Mouse (Mus musculus): Measurements from ENCODE around the gene Fam198a. TPM values are rescaled to one million over a fixed set of nuclear protein-coding genes. Genes with fewer than 3 reads are reported as not detected.

Fam198a gene
- 2.9 and 3.1 TPM in 2 replicates for polyA plus RNA-seq (2015; fragmentation: Nextera tagmentation; extraction: Ambion mirVana)

GRCm38 (mm10) chr9:121950418-121951113 lies at the start of gene Fam198a:
TSS of gene Fam198a (plus strand) at chr9:121950988.
- H3K9me3 ChIP-seq (ENCODE audit: control insufficient read depth, low read length): no peaks in the 10 kb centered on the region
- H3K4me3 ChIP-seq (ENCODE audit: low read length): peak within 1 kb of the TSS; percentile 28
- H3K27me3 ChIP-seq (replicated peaks; ENCODE audit: control insufficient read depth, insufficient read depth, low read length): no peaks in the 10 kb centered on the region
- ATAC-seq: peak; percentile 93
- WGBS: 4% methylated on average over 13 of the region's 14 CpGs
- no peaks in the 10 kb centered on the region for H3K36me3 ChIP-seq (ENCODE audit: control insufficient read depth, insufficient read depth, low read length)
- peaks cover 8% of the 10 kb centered on the region for H3K4me1 ChIP-seq (ENCODE audit: control insufficient read depth, insufficient read depth, low read depth, low read length)
- H3K9ac ChIP-seq (ENCODE audit: low read depth, low read length): peak within 1 kb of the TSS; percentile 55
- peak within 1 kb of the TSS; percentile 67; the same call in 1 of the 2 replicates for H3K27ac ChIP-seq (ENCODE audit: low read depth, low read length)
- peak within 1 kb of the TSS; percentile 48 for H3K4me2 ChIP-seq (ENCODE audit: low read length)

GRCm38 (mm10) chr9:121901710-121902700 lies 48.8 kb upstream of the Fam198a start:
- WGBS: 77% methylated on average over 5 of the region's 5 CpGs
- H3K9me3 ChIP-seq (ENCODE audit: control insufficient read depth, low read length): no peaks in the 10 kb centered on the region

DNA sequence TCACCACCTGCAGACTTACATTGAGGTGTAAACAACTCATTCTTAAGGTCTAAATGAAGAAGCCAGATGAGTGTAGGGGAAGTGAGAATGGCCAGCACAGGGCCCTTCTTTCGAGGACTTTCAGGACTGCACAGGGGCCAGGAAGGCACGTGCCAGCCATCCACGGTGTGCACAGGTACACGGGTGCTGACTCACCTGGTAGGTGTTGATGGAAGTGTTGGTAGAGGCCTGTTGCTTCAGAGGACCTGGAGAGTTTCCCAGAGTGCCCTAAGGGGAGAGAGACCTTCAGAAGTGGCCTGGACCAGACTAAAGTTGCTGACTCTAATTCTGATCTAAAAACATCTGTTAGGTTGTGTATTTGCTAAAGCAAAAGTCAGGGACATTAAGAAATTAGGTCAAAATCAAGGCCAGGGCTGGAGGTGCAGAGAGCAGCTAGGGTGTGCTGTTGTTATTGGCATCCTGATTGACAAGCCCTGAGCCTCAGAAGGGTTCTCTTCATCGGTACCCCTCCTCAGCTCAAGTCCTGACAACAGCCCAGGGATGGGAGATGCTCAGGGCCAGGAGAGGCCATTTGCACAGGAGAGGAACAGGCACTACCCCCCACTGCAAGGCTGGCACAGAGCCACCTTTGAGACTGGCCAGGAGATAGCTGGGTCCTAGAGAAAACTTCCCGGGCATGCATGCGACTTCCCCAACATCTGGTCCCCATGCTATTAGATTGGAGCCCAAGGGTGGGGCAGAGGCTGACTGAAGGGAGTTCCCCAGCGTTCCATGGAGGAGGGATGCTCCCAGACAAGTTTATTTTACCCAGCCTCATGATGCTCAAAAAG lies 47.1 kb upstream of the Fam198a start:
- WGBS: 73% methylated on average over 8 of the region's 8 CpGs
- H3K4me3 ChIP-seq (ENCODE audit: low read length): no peak overlapping the region
- no peak for ATAC-seq
- H3K4me2 ChIP-seq (ENCODE audit: low read length): no peak overlapping the region
- H3K9ac ChIP-seq (ENCODE audit: low read depth, low read length): no peak overlapping the region
- H3K9me3 ChIP-seq (ENCODE audit: control insufficient read depth, low read length): no peaks in the 10 kb centered on the region
- no peaks in the 10 kb centered on the region for H3K4me1 ChIP-seq (ENCODE audit: control insufficient read depth, insufficient read depth, low read depth, low read length)
- no peak overlapping the region for H3K27ac ChIP-seq (ENCODE audit: low read depth, low read length)
- H3K27me3 ChIP-seq (replicated peaks; ENCODE audit: control insufficient read depth, insufficient read depth, low read length): no peaks in the 10 kb centered on the region
- no peaks in the 10 kb centered on the region for H3K36me3 ChIP-seq (ENCODE audit: control insufficient read depth, insufficient read depth, low read length)

More at GRCm38 (mm10) chr9:121901710-121902700, 48.8 kb upstream of the Fam198a start:
- no peaks in the 10 kb centered on the region for H3K4me1 ChIP-seq (ENCODE audit: control insufficient read depth, insufficient read depth, low read depth, low read length)
- no peak overlapping the region for H3K27ac ChIP-seq (ENCODE audit: low read depth, low read length)
- no peak for ATAC-seq
- no peaks in the 10 kb centered on the region for H3K36me3 ChIP-seq (ENCODE audit: control insufficient read depth, insufficient read depth, low read length)
- H3K4me2 ChIP-seq (ENCODE audit: low read length): no peak overlapping the region
- no peaks in the 10 kb centered on the region for H3K27me3 ChIP-seq (replicated peaks; ENCODE audit: control insufficient read depth, insufficient read depth, low read length)
- no peak overlapping the region for H3K9ac ChIP-seq (ENCODE audit: low read depth, low read length)
- H3K4me3 ChIP-seq (ENCODE audit: low read length): no peak overlapping the region

GRCm38 (mm10) chr9:121904319-121904718 lies 46.5 kb upstream of the Fam198a start:
- H3K27me3 ChIP-seq (replicated peaks; ENCODE audit: control insufficient read depth, insufficient read depth, low read length): no peaks in the 10 kb centered on the region
- no peak overlapping the region for H3K4me3 ChIP-seq (ENCODE audit: low read length)
- H3K4me2 ChIP-seq (ENCODE audit: low read length): no peak overlapping the region
- WGBS: 81% methylated on average over 4 of the region's 4 CpGs
- H3K36me3 ChIP-seq (ENCODE audit: control insufficient read depth, insufficient read depth, low read length): no peaks in the 10 kb centered on the region
- no peak for ATAC-seq
- H3K27ac ChIP-seq (ENCODE audit: low read depth, low read length): no peak overlapping the region
- no peak overlapping the region for H3K9ac ChIP-seq (ENCODE audit: low read depth, low read length)
- H3K4me1 ChIP-seq (ENCODE audit: control insufficient read depth, insufficient read depth, low read depth, low read length): no peaks in the 10 kb centered on the region
- H3K9me3 ChIP-seq (ENCODE audit: control insufficient read depth, low read length): no peaks in the 10 kb centered on the region

DNA sequence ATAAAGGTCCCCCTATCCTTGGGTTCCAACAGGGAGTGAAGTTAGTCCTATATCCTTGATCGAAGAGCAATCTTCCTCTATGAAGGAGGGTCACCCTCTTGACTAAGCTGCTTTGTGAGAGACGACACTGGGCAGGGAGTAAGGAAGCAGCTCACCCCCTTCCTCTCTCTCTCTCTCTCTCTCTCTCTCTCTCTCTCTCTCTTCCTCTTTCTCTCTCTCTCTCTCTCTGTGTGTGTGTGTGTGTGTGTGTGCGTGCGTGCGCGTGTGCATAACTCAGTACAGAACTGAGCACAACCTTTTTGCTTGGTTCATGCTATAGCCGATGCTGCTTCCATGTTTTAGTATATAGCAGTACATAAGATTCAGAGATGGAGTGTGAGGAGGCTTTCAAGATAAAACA lies 45.8 kb upstream of the Fam198a start:
- Histone ChIP-seq H3K4me2 (ENCODE audit: low read length) (no peak overlapping the region), H3K9ac (ENCODE audit: low read depth, low read length) (no peak overlapping the region), H3K4me1 (ENCODE audit: control insufficient read depth, insufficient read depth, low read depth, low read length) (no peaks in the 10 kb centered on the region), H3K9me3 (ENCODE audit: control insufficient read depth, low read length) (no peaks in the 10 kb centered on the region), H3K36me3 (ENCODE audit: control insufficient read depth, insufficient read depth, low read length) (no peaks in the 10 kb centered on the region), H3K4me3 (ENCODE audit: low read length) (no peak overlapping the region), H3K27ac (ENCODE audit: low read depth, low read length) (no peak overlapping the region), H3K27me3 (replicated peaks; ENCODE audit: control insufficient read depth, insufficient read depth, low read length) (no peaks in the 10 kb centered on the region)
- no peak for ATAC-seq
- 96% methylated on average over 7 of the region's 7 CpGs for WGBS

- Histone ChIP-seq H3K9me3 (ENCODE audit: control insufficient read depth, low read length) (no peaks in the 10 kb centered on the region), H3K4me3 (ENCODE audit: low read length) (no peak overlapping the region), H3K4me2 (ENCODE audit: low read length) (no peak overlapping the region), H3K27me3 (replicated peaks; ENCODE audit: control insufficient read depth, insufficient read depth, low read length) (no peaks in the 10 kb centered on the region), H3K9ac (ENCODE audit: low read depth, low read length) (no peak overlapping the region), H3K27ac (ENCODE audit: low read depth, low read length) (no peak overlapping the region), H3K36me3 (ENCODE audit: control insufficient read depth, insufficient read depth, low read length) (no peaks in the 10 kb centered on the region), H3K4me1 (ENCODE audit: control insufficient read depth, insufficient read depth, low read depth, low read length) (no peaks in the 10 kb centered on the region)
- no peak for ATAC-seq
- WGBS: 84% methylated on average over 4 of the region's 4 CpGs
Measured at GRCm38 (mm10) chr9:121905556-121906185, 45.1 kb upstream of the Fam198a start.

- Histone ChIP-seq H3K27me3 (replicated peaks; ENCODE audit: control insufficient read depth, insufficient read depth, low read length) (no peaks in the 10 kb centered on the region), H3K9ac (ENCODE audit: low read depth, low read length) (no peak overlapping the region), H3K4me2 (ENCODE audit: low read length) (no peak overlapping the region), H3K9me3 (ENCODE audit: control insufficient read depth, low read length) (no peaks in the 10 kb centered on the region), H3K4me1 (ENCODE audit: control insufficient read depth, insufficient read depth, low read depth, low read length) (no peaks in the 10 kb centered on the region), H3K4me3 (ENCODE audit: low read length) (no peak overlapping the region), H3K36me3 (ENCODE audit: control insufficient read depth, insufficient read depth, low read length) (no peaks in the 10 kb centered on the region), H3K27ac (ENCODE audit: low read depth, low read length) (no peak overlapping the region)
- ATAC-seq: no peak
- WGBS: 87% methylated on average over 5 of the region's 5 CpGs
Measured at GRCm38 (mm10) chr9:121906456-121906855, 44.3 kb upstream of the Fam198a start.

- Histone ChIP-seq H3K4me3 (ENCODE audit: low read length) (no peak overlapping the region), H3K9ac (ENCODE audit: low read depth, low read length) (no peak overlapping the region), H3K4me1 (ENCODE audit: control insufficient read depth, insufficient read depth, low read depth, low read length) (no peaks in the 10 kb centered on the region), H3K27me3 (replicated peaks; ENCODE audit: control insufficient read depth, insufficient read depth, low read length) (no peaks in the 10 kb centered on the region), H3K9me3 (ENCODE audit: control insufficient read depth, low read length) (no peaks in the 10 kb centered on the region), H3K4me2 (ENCODE audit: low read length) (no peak overlapping the region), H3K36me3 (ENCODE audit: control insufficient read depth, insufficient read depth, low read length) (no peaks in the 10 kb centered on the region), H3K27ac (ENCODE audit: low read depth, low read length) (no peak overlapping the region)
- no peak for ATAC-seq
- 70% methylated on average over 10 of the region's 10 CpGs for WGBS
Measured at GRCm38 (mm10) chr9:121907356-121908070, 43.3 kb upstream of the Fam198a start.
